Mouse (Mus musculus) olfactory bulb, adult 2 months (tissue): ENCODE data around the gene Kiz.

Source experiments
- CTCF ChIP-seq: fragments of 200-500 bp; IDR thresholded peaks from 2 replicates; pipeline ENCODE4 v1.5.1; 2012; ENCODE audit warnings: low read depth, mild to moderate bottlenecking, low read length, moderate library complexity; ENCODE audit not compliant: insufficient read depth
- POLR2A ChIP-seq: fragments of 200-500 bp; IDR thresholded peaks from 2 replicates; pipeline ENCODE4 v1.6.1; 2012; ENCODE audit warnings: mild to moderate bottlenecking, low read depth, low read length, moderate library complexity; ENCODE audit not compliant: insufficient read depth

DNA sequence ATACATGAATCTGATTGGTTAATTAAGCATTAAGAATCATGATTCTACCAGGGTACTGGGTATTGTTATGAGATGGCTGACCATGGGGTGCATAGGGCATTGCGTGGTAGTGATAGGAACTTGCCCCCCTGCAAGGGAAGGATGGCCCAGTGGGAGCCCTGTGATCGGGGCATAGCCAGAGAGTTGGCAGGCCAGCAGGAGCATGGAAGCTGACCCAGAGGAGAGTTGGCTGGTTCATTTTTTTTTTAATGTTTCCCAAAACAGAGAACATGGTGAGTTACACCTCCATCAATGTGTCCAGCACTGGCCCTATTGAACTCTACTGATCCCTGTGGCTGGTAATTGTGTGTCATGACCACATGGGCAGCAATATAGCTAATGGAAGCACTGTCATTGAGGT lies 127.1 kb downstream of the Kiz start:
- no peak for TF ChIP-seq CTCF
- TF ChIP-seq POLR2A: no peak
